Mouse (Mus musculus) cerebellum, adult 2 months (tissue): ENCODE results near the gene Ercc6.

Experiments
- CTCF ChIP-seq: fragments of 200-500 bp; IDR thresholded peaks from 2 replicates; pipeline ENCODE4 v1.5.1; 2011; ENCODE audit warnings: low read depth, mild to moderate bottlenecking, control low read depth, low read length, moderate library complexity, borderline replicate concordance; ENCODE audit not compliant: insufficient read depth
- POLR2A ChIP-seq: fragments of 200-500 bp; IDR thresholded peaks from 2 replicates; pipeline ENCODE4 v1.6.1; 2011; ENCODE audit warnings: low read length, control low read depth, borderline replicate concordance; ENCODE audit not compliant: insufficient read depth

GRCm38 (mm10) chr14:32531371-32531770 is 18.1 kb downstream of the Ercc6 start:
- no peak for TF ChIP-seq POLR2A
- no peak for TF ChIP-seq CTCF
